Mouse (Mus musculus) cerebellum, postnatal 36 days (tissue): Measurements from ENCODE around the gene Agbl1.

Experiments used
- DNase-seq, 2 experiments: peaks; one replicate each; pipeline ENCODE4 v3.0.0; 2021 to 2022; ENCODE audit warnings: mixed read lengths in 2 of 2

Gene Agbl1

DNA sequence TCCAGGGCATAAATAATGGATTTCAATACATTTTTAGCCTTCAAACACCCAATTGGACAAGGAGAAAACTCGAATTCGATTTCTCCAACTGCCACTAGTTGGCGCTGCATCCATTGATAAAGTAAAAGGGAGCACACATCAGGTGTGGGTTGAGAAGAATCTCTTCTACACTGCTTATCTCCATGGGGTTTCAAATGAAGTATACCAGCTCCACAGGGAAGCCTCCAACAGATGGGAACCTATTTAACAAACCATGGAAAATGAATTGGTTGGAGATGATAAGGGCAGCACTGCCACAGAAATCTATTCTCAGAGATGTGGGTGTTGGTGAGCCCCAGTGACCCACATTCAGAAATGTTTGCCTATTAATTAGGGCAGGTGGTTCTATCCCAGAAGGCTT, 741.6 kb downstream of the Agbl1 start:
- peak; percentile 16 to 22 for DNase-seq

DNA sequence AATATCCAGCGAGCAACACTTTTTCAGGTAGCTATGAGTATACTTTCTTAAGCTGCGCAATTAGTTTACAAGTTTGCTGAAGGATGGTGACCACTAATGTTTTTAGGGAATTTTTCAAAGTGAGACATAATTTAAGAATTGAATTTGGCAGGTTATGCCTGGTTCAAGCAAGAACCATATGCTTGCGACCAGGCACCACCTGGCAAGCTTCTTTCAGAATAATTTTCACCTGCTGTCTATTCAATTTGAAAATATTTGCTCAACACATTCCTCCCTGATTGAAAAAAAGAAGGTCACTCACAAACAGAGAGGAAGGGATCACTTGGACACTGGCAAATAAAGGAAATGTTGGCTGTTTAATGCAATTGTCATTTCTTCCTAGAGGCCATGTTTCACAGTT, 779.9 kb downstream of the Agbl1 start:
- DNase-seq = peak; percentile 29 to 52

DNA sequence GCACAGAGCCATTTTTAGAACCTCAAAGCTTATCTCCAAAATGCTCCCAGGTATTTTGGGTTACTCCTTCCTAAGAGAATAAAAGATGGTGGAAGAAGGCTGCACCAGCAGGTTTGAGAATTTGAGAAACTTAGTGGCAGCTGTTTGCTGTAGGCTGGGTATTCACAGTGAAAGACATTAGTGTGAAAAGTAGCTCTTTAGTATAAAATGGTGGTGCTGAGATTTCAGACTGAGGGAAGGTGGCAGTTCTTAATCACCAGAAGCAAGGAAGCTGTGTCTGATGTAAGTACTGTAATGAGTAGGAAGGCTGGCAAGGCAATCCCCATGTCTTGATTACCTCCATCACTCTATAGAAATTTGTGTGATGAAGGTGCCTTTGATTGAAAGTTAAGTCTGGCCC, 799.3 kb downstream of the Agbl1 start:
- no peak for DNase-seq

GRCm38 (mm10) chr7:77076033-77076432, 846.3 kb downstream of the Agbl1 start:
- DNase-seq = no peak

DNA sequence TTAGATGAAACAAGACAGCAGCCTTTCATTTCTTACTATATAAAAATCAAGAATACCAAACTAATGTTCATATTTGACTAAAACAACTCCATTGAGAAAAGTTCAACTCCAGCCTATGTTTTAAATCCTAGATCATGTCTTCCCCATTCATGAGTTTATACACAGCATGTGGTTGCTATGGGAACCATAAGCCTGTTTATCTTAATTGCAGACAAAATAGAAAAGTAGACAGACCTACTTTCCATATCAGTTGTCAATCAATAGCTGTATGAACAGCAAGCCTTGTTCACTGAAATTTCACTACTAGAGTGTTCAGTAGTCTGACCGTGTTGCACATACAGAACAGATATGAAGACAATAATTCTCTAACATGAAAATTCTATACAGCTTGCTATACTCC, 857.6 kb downstream of the Agbl1 start:
- no peak for DNase-seq

GRCm38 (mm10) chr7:77095153-77095552, 865.5 kb downstream of the Agbl1 start:
- no peak for DNase-seq

DNA sequence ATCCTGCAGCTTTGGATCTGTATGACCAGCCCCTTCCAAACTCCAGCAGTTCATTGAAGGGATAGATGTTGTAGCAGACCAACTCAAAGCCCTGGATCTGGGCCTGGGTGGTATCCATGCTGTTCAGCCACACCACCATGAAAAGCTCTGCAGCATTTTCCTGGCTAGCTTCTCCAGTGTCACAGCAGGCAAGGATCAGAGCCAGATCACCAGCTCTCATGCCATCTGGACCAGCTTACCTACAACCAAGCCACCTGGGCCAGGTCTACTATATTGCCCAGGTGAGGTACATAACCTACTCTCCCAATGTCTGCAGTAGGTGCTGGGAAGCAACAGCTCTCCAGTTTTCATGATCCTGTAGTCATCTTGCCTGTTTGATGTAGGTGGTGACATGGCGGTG, 884.3 kb downstream of the Agbl1 start:
- peak; percentile 39 to 45 for DNase-seq

DNA sequence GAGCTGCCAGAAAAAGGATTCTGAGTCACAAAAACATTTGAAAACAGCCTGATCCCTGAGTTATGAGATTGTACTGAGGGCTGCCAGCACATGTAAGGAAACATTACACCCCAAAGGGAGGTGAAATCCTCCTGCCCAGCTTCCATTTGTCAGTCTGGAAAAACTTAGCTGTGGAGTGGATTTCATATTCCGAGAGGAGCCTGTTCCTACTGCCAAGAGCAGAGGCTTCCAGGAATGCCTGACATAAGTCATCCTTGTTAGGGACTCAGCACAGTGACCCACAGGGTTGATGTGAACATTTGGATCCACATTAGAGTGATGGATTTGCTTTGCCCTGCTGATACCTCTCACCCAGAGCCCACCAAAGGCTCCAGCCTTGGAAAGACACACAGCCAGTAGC, 899.4 kb downstream of the Agbl1 start:
- DNase-seq = no peak

- DNase-seq = peak in 1 of 2 experiments; percentile 29
Observed at GRCm38 (mm10) chr7:77131950-77132349, 902.3 kb downstream of the Agbl1 start.

GRCm38 (mm10) chr7:77132615-77133420, 903.1 kb downstream of the Agbl1 start:
- peak; percentile 20 to 31 for DNase-seq

DNA sequence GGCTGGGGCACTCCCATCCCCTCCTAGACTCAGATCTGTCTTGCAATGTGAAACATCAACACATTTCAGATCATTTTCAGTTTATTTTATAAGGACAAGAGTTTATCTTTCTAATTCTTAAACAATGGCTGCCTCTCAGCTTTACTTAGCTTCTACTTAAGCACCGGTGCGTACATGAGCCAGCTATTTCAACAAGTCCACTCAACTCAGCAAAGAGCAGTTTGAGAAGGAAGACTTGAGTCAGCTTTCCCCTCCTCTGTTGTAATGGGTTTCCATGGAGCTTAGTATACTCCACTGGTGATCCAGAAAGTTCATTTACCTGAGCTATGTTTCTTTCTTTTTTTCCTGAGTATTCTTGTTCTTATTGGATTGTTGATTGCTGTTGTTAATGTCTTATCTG, 905.2 kb downstream of the Agbl1 start:
- no peak for DNase-seq

DNA sequence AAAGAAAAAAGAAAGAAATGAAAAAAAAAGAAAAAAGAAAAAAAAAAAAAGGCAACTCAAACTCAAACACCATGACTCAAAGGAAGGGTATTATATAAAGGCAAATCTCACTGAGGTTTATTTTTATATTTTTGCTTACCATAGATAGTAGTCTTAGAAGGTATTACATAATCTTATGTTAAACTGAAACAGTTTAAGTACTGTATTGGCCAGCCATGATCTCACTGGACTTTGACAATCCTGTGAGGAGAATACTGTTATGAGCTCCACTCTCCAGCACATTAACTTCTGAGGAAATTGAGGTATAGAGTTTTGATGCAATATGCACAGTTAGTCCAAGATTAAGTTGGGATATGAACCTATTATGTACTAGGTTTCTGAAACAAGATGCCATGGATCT, 909.0 kb downstream of the Agbl1 start:
- no peak for DNase-seq

DNA sequence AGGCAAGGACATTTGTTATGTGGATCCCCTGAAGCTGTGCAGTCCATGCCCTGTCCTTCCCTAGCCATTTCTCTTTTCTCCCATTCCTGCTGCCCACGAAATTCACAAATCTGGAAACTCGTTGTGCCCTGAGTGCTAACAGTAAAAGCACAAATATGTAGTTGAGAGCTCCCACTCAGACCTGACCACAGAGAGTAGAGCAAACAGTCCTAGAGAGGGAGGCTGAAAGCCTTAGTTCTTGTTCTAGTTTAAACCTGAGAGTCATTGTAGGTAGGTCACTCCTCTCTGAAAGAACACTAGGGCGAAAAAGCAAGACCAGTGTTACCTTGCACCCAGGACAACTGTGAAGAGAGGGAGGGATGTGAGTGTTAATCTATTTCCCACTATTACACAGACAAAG, 917.8 kb downstream of the Agbl1 start:
- DNase-seq = no peak

- no peak for DNase-seq
Observed at GRCm38 (mm10) chr7:77148820-77149219, 919.1 kb downstream of the Agbl1 start.

GRCm38 (mm10) chr7:77149846-77150245, 920.2 kb downstream of the Agbl1 start:
- no peak for DNase-seq

DNA sequence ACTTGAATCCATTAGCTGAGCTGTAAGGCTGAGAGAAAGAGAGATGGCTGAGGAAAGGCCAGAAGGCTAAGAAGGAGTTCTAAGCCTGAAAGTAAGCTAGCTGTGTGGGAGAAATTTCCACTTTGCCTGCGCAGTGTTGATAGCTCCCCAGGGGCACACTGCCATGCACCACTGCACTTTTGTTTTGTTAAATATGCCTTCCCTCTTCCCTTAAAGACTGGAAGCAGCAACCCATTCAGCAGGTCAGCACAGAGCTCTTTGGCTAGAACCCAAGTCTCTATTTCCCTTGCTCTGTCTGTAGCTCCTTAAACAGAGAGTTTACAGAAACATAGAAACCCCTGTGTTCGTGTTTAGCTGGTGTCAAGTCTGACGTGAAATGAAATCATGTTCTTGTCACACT, 922.7 kb downstream of the Agbl1 start:
- DNase-seq = no peak

DNA sequence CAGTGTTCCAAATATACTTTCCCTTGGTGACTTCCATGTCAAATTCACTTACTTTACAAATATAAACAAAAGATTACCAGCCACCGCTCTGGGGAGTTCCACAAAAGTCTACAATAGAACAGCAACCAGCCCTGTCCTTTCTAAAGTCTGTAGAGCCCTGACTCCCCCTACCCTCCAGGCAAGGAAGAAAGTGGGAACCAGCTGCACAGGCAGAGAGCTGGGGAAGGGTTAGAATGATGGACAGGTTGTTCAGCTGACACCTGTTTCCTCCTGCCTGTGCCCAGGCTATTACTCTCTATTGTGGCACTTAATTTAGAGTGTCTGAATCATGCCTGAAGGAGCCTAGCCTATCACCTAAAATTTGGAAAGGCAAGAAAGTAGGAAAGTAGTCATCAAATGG, 923.2 kb downstream of the Agbl1 start:
- no peak for DNase-seq

DNA sequence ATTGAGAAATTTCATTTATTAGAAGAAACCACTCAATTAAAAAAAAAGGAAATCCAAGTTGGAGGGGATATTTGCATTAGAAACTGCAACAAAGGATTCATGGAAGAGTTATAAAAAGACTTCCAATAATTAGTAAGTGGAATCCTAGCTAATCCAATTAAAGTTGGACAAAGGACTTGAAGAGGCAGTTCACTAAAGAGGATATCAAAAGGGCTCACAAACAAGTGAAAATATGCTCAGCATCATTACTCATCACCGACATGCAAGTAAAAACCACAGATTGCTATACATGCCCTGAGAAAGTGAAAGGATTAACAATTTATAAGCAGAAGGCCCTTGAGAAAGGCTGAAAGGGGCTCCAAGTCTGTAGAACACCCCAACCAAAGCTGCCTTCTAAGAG, 935.2 kb downstream of the Agbl1 start:
- DNase-seq = no peak
